ENCODE assay signal across 8 mouse cellular contexts in genomic region chr8:13644155-13644554, GRCm38 (mm10). TPM values are rescaled to one million over a fixed set of nuclear protein-coding genes. Genes with fewer than 3 reads are reported as not detected.
DNase-seq lines count a peak whose midpoint lies in the region; ATAC-seq lines count a peak whose summit lies in the region.
"Had no signal": no experiment of that assay in that cellular context is flagged by ENCODE, and none has a peak within 500 bp of the region (broad histone marks: within the 10 kb centered on the region; RNA-seq: fewer than 3 reads in every experiment).

No protein-coding gene starts in this region.

- DNase-seq in liver, embryonic 11.5 days (ENCODE audit: low spot score), result no peak
- peak; percentile 30 for DNase-seq in embryo, embryonic 9.5 days (ENCODE audit: extremely low spot score)
- peak; percentile 31 to 50 for DNase-seq in kidney, postnatal 36 days
- DNase-seq in midbrain, embryonic 14.5 days, result peak; percentile 45

- no peak overlapping the region for H3K9ac ChIP-seq in liver, embryonic 12.5 days
- H3K9ac ChIP-seq in liver, embryonic 11.5 days (ENCODE audit: low read depth, low read length), result no peak overlapping the region
- peak overlapping the region; percentile 24; the same call in 1 of the 2 replicates for H3K9ac ChIP-seq in heart, embryonic 11.5 days (ENCODE audit: low read depth, low read length)
- no peak overlapping the region for H3K9ac ChIP-seq in midbrain, embryonic 14.5 days (replicated peaks; ENCODE audit: low read length)
- H3K9ac ChIP-seq: liver, embryonic 14.5 days had no signal

- H3K4me3 ChIP-seq in liver, embryonic 12.5 days, result no peak overlapping the region
- H3K4me3 ChIP-seq in liver, embryonic 11.5 days (ENCODE audit: low read depth, low read length), result no peak overlapping the region
- H3K4me3 ChIP-seq in heart, embryonic 11.5 days (ENCODE audit: low read depth, low read length), result no peak overlapping the region
- no peak overlapping the region for H3K4me3 ChIP-seq in midbrain, embryonic 14.5 days (replicated peaks; ENCODE audit: low read depth, low read length)

- H3K36me3 ChIP-seq in liver, embryonic 12.5 days, result no peaks in the 10 kb centered on the region
- H3K36me3 ChIP-seq in liver, embryonic 11.5 days (ENCODE audit: control insufficient read depth, insufficient read depth, low read length), result no peaks in the 10 kb centered on the region
- H3K36me3 ChIP-seq in heart, embryonic 11.5 days (ENCODE audit: control insufficient read depth, insufficient read depth, low read length), result no peaks in the 10 kb centered on the region
- H3K36me3 ChIP-seq in midbrain, embryonic 14.5 days (ENCODE audit: control insufficient read depth, insufficient read depth, low read length), result no peaks in the 10 kb centered on the region

- no peak for ATAC-seq in liver, embryonic 12.5 days
- ATAC-seq in liver, embryonic 11.5 days (replicated peaks; ENCODE audit: low FRiP score), result no peak
- no peak for ATAC-seq in heart, embryonic 11.5 days (replicated peaks; ENCODE audit: insufficient number of reproducible peaks, low FRiP score, low TSS enrichment)
- ATAC-seq in midbrain, embryonic 14.5 days (ENCODE audit: low FRiP score, low TSS enrichment), result no peak
- no peak for ATAC-seq in megakaryocyte-erythroid progenitor cell, adult 5-6 weeks (replicated peaks; ENCODE audit: low FRiP score, low TSS enrichment, poor library complexity, severe bottlenecking)

- 24% methylated on average over 6 of the region's 6 CpGs for WGBS in liver, embryonic 12.5 days (ENCODE audit: insufficient replicate concordance)
- WGBS in liver, embryonic 11.5 days, result 27% methylated on average over 6 of the region's 6 CpGs
- WGBS in heart, embryonic 11.5 days (ENCODE audit: insufficient replicate concordance), result 3% methylated on average over 6 of the region's 6 CpGs
- 8% methylated on average over 6 of the region's 6 CpGs for WGBS in midbrain, embryonic 14.5 days

- H3K27me3 ChIP-seq in liver, embryonic 12.5 days (replicated peaks), result no peaks in the 10 kb centered on the region
- no peaks in the 10 kb centered on the region for H3K27me3 ChIP-seq in liver, embryonic 11.5 days (replicated peaks; ENCODE audit: control insufficient read depth, insufficient read depth, low read length)
- H3K27me3 ChIP-seq in heart, embryonic 11.5 days (ENCODE audit: control insufficient read depth, insufficient read depth, low read length), result no peaks in the 10 kb centered on the region
- no peaks in the 10 kb centered on the region for H3K27me3 ChIP-seq in midbrain, embryonic 14.5 days (ENCODE audit: control insufficient read depth, insufficient read depth, low read length)

- peaks cover 60% of the 10 kb centered on the region for H3K4me1 ChIP-seq in liver, embryonic 12.5 days
- H3K4me1 ChIP-seq in liver, embryonic 11.5 days (replicated peaks; ENCODE audit: control insufficient read depth, insufficient read depth, low read length), result peaks cover 21% of the 10 kb centered on the region
- H3K4me1 ChIP-seq in heart, embryonic 11.5 days (ENCODE audit: control insufficient read depth, insufficient read depth, low read length), result peaks cover 36% of the 10 kb centered on the region
- peaks cover 28% of the 10 kb centered on the region for H3K4me1 ChIP-seq in midbrain, embryonic 14.5 days (ENCODE audit: control insufficient read depth, insufficient read depth, low read length)

- no peaks in the 10 kb centered on the region for H3K9me3 ChIP-seq in liver, embryonic 12.5 days (replicated peaks)
- no peaks in the 10 kb centered on the region for H3K9me3 ChIP-seq in liver, embryonic 11.5 days (ENCODE audit: control insufficient read depth, low read length)
- H3K9me3 ChIP-seq in heart, embryonic 11.5 days (replicated peaks; ENCODE audit: control insufficient read depth, low read length), result no peaks in the 10 kb centered on the region
- H3K9me3 ChIP-seq in midbrain, embryonic 14.5 days (ENCODE audit: control insufficient read depth, low read length), result no peaks in the 10 kb centered on the region

- peak overlapping the region; percentile 12; the same call in 1 of the 2 replicates for H3K4me2 ChIP-seq in liver, embryonic 12.5 days
- no peak overlapping the region; the same call in 1 of the 2 replicates for H3K4me2 ChIP-seq in liver, embryonic 11.5 days
- peak overlapping the region; percentile 41 for H3K4me2 ChIP-seq in heart, embryonic 11.5 days
- no peak overlapping the region for H3K4me2 ChIP-seq in midbrain, embryonic 14.5 days (ENCODE audit: low read length)

- H3K27ac ChIP-seq in liver, embryonic 12.5 days, result peak overlapping the region; percentile 5; the same call in 1 of the 2 replicates
- no peak overlapping the region for H3K27ac ChIP-seq in liver, embryonic 11.5 days (ENCODE audit: low read depth, low read length)
- H3K27ac ChIP-seq in heart, embryonic 11.5 days (ENCODE audit: low read depth, low read length), result peak overlapping the region; percentile 87
- peak overlapping the region; percentile 42 for H3K27ac ChIP-seq in midbrain, embryonic 14.5 days (replicated peaks; ENCODE audit: low read depth, low read length)
- H3K27ac ChIP-seq: liver, embryonic 14.5 days had no signal

RNA-seq across cellular contexts. Expression of gene Rasa3, which starts 33.2 kb away (rescaled TPM):
- 29.2 and 30.8 TPM in 2 replicates for polyA plus RNA-seq in liver, embryonic 12.5 days (2016; fragmentation: Nextera tagmentation; extraction: Ambion mirVana)
- polyA plus RNA-seq in liver, embryonic 11.5 days (2014; fragmentation: Nextera tagmentation; extraction: Ambion mirVana), result 37.2 and 38.2 TPM in 2 replicates
- 26.3 and 36.3 TPM in 2 replicates for polyA plus RNA-seq in heart, embryonic 11.5 days (2014; fragmentation: Nextera tagmentation; extraction: Ambion mirVana)
- polyA plus RNA-seq in midbrain, embryonic 14.5 days (2014; fragmentation: Nextera tagmentation; extraction: Ambion mirVana), result 18.4 and 26.0 TPM in 2 replicates
- total RNA-seq in megakaryocyte-erythroid progenitor cell, adult 5-6 weeks (2014; fragmentation: Nextera tagmentation), result 34.4 and 36.2 TPM in 2 replicates
- 25.9 and 43.0 TPM in 2 replicates for total RNA-seq in megakaryocyte-erythroid progenitor cell, adult 5-6 weeks (2017)

Comparison
In these comparisons a context has a peak if more than half of its experiments do, and no peak if none do; other contexts are left out.
1. H3K4me2 ChIP-seq: peak in liver, embryonic 12.5 days (single experiment) and heart, embryonic 11.5 days (single experiment); none in liver, embryonic 11.5 days (single experiment) and midbrain, embryonic 14.5 days (single experiment).